Mouse (Mus musculus): ENCODE data around the gene Cd209b. TPM values are rescaled to one million over a fixed set of nuclear protein-coding genes. Genes with fewer than 3 reads are reported as not detected.

The Cd209b gene
- total RNA-seq (2021), result under 1 TPM; 0.45 to 0.53 TPM
- long read RNA-seq, experiment 1, partial matches to known transcripts, result 0 of 1 reads
- long read RNA-seq, experiment 1, other reads (novel, unspliced or antisense), result 0 of 1 reads
- long read RNA-seq, experiment 2, partial matches to known transcripts, result 0 of 2 reads
- long read RNA-seq, experiment 2, other reads (novel, unspliced or antisense), result 1 of 2 reads

DNA sequence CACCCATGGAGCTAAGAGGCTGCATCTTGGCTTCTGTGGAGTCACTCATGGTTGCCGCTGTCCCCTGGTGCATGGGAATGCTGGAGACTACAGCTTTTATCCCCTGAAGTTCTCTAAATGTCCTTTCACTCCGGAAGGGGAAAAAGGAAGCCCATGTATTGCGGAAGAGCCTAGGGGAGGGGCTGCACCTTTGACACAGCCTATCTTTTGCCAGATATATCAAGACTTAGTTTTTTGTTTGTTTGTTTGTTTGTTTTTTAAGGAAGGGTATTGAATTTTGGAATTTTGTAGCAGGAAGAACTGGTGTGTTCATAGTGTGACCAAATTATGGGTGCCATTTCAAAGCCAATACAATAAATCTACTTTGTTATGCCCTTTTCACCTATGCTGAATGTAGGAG lies at the start of gene Cd209b:
Cd209b (minus strand) TSS at position 101 of the 400 bp plus-strand sequence.
- no peak for DNase-seq (ENCODE audit: low spot score in 2 of 2)

DNA sequence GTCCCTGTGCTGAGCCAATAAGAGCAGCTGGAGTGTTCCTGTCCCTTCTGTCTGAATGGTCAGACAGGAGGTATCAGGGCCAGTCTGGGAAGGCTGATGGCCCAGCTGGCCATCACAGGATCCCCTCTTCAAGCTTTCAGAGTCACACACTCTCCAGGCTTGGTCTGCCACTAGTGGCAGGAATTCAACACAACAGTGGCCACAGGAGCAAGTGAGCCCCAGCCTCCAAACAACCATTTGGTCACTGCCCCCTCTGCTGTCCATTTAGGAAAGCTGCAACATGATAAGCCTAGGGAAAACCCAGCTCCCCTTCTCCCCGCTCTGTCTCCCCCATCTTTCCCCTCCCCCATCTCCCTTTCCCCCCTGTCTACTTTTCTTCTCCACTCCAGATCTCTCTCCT lies 29.4 kb upstream of the Cd209b start:
- peak in 1 of 2 experiments; percentile 0 for DNase-seq (ENCODE audit: low spot score in 2 of 2)

GRCm38 (mm10) chr8:3954646-3955045 lies 28.0 kb upstream of the Cd209b start, which contains the start of gene Cd209c:
Gene Cd209c (minus strand): TSS chr8:3954746.
- no peak for DNase-seq (ENCODE audit: low spot score in 2 of 2)

DNA sequence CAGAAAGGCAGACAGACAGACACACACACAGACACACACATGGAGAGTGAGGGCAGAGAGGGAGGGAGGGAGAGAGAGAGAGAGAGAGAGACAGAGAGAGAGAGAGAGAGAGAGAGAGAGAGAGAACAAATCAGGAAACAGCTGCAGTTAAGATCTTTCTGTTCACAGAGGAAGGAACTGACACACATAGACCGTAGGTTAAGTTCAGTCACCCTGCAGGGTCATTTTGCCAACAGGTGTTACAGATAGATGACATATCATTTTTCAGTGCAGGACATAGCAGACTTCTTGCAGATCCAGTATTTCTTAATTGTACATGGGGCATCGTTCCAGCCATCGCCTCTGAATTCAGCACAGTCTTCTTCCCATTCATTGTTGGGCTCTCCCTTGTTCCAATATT lies 13.4 kb upstream of the Cd209b start:
- no peak for DNase-seq (ENCODE audit: low spot score in 2 of 2)

- DNase-seq (ENCODE audit: low spot score in 2 of 2), result no peak
Measured at GRCm38 (mm10) chr8:3878455-3878854, 48.2 kb downstream of the Cd209b start, which contains the start of gene Cd209d. Gene Cd209d (minus strand): TSS chr8:3878555.

DNA sequence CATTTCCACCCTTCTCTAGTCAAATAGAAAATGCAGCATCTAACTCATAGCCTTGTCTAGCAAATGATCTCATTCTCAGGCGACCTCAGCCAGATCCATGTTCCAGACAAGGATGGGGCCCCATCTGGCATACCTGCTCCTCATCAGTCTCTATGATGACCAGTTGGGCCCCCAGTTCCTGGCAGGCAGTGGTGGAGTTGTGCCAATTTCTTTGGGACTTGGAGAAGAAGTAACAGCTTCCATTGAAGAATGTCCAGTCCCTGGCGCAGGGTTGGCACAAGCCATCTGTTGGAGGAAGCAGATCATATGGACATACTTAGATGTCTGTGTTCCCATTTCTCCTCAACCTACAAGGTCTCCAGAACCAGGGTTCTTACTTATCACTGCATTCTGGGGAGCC lies 50.5 kb downstream of the Cd209b start:
- no peak for DNase-seq (ENCODE audit: low spot score in 2 of 2)

Other genes with a start within 250 kb of the Cd209b start
- not detected for gene Fcer2a, start 232.7 kb downstream of the Cd209b start, total RNA-seq (2021)
- gene Clec4g, start 206.2 kb downstream of the Cd209b start, total RNA-seq (2021), result not detected
- gene Cd209a, start 177.9 kb downstream of the Cd209b start, total RNA-seq (2021), result not detected
- not detected for gene Cd209e, start 72.5 kb downstream of the Cd209b start, total RNA-seq (2021)
- gene Cd209d, start 48.3 kb downstream of the Cd209b start, total RNA-seq (2021), result not detected
- gene Cd209c, start 27.9 kb upstream of the Cd209b start, total RNA-seq (2021), result under 1 TPM; 0.21 to 0.69 TPM
- under 1 TPM in 1 of 2 experiments, not detected in 1; 0.46 TPM for gene Cd209f, start 179.0 kb upstream of the Cd209b start, total RNA-seq (2021)
- not detected for gene Cd209g, start 207.3 kb upstream of the Cd209b start, total RNA-seq (2021)
- gene Evi5l, start 239.7 kb upstream of the Cd209b start, total RNA-seq (2021), result 100 to 1,000 TPM; 110 to 121 TPM